Mouse (Mus musculus): ENCODE results near the gene Chka.

DNA sequence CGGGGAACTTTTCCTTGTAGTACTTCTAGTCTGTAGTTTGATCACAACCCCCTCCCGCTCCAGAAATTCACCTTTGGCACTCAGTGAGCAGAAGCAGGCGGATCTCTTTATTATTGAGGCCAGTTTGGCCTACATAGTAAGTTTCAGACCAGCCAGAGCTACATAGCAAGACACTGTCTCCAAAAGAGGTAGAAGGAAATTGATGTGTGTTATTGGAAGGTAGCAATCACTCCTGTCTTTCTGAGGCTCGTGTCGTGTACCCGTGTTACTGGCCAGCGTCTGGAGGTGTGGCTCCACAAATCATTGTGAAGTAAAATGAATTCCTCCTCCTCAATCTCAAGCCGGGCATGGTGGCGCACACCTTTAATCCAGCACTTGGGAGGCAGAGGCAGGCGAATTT lies 1.5 kb downstream of the Chka start:
- no peak for TF ChIP-seq CTCF (IDR thresholded peaks at IDR 0.05; ENCODE audit: low read depth)
- TF ChIP-seq EP300 (IDR thresholded peaks at IDR 0.05; ENCODE audit: low read depth) = no peak

Data from heart, postnatal 0 days (tissue).